20 mouse cellular contexts compared by ENCODE assay signal in the genomic region with DNA sequence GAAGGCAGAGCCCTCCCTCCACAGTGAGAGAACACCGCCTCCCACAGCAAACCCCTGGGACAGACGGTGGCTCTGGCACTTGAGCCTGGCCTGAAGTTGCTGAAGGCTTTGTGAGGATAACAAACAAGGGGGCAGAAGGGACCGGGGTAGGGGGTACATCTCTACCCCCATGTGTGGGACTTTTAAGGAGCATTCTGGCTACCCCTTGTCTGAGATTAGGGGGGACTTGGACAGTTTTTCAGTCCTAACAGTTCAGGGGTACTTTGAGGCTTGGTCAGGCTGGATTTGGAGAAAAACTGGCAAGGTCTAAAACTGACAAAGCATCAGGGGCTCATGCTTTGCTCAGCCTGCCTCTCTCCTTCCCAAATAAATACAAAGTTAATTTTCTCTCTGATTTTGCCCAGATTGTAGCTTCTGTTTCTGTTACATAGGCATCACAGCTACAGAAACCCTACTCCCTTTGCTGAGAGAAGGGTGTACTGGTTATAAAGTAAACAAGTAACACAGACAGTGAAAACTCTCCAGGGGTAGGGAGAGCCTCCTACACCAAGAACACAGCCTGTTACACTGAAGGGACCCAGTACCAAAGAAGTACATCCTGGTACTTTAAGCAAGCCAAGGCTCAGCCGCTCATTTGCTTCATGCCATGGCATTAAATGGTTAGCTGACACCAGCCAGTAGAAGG. TPM values are rescaled to one million over a fixed set of nuclear protein-coding genes. Genes with fewer than 3 reads are reported as not detected.
DNase-seq lines count a peak whose midpoint lies in the region; ATAC-seq and TF ChIP-seq lines count a peak whose summit lies in the region.
"Had no signal": no experiment of that assay in that cellular context is flagged by ENCODE, and none has a peak within 500 bp of the region (broad histone marks: within the 10 kb centered on the region; RNA-seq: fewer than 3 reads in every experiment).

No protein-coding gene starts in this region.

- DNase-seq in forebrain, embryonic 10.5 days (ENCODE audit: extremely low spot score, low spot score): no peak
- DNase-seq in layer of hippocampus, adult 2 months (ENCODE audit: low spot score in 2 of 2): no peak
- DNase-seq in layer of hippocampus, adult 8-10 months (ENCODE audit: low spot score in 2 of 2): no peak
- no peak for DNase-seq in layer of hippocampus, postnatal 10 days (ENCODE audit: low spot score in 2 of 2)
- DNase-seq: adrenal gland, adult 2 months; cerebellum, postnatal 14 days; embryo, embryonic 11 days; gastrocnemius, postnatal 25 days; kidney, adult 9 months; kidney, postnatal 36 days; layer of hippocampus, postnatal 36 days; liver, postnatal 0 days; retina, postnatal 1 day; thymus, adult 2 months had no signal

- 0 out of 2 replicates have a peak overlapping the region, but pooled peaks have one; percentile 12 for H3K9ac ChIP-seq in forebrain, embryonic 12.5 days
- 0 out of 2 replicates have a peak overlapping the region, but pooled peaks have one; percentile 29 for H3K9ac ChIP-seq in midbrain, embryonic 12.5 days (replicated peaks)
- H3K9ac ChIP-seq in midbrain, embryonic 13.5 days (replicated peaks): no peak overlapping the region
- no peak overlapping the region for H3K9ac ChIP-seq in limb, embryonic 15.5 days
- H3K9ac ChIP-seq: heart, embryonic 12.5 days; liver, postnatal 0 days had no signal

- no peak overlapping the region for H3K4me3 ChIP-seq in forebrain, embryonic 12.5 days (replicated peaks)
- no peak overlapping the region for H3K4me3 ChIP-seq in forebrain, embryonic 10.5 days
- no peak overlapping the region for H3K4me3 ChIP-seq in layer of hippocampus, adult 2 months
- H3K4me3 ChIP-seq in midbrain, embryonic 12.5 days: no peak overlapping the region
- H3K4me3 ChIP-seq in midbrain, embryonic 13.5 days (replicated peaks): no peak overlapping the region
- H3K4me3 ChIP-seq in limb, embryonic 15.5 days: no peak overlapping the region
- H3K4me3 ChIP-seq: heart, embryonic 12.5 days had no signal

- no peak for ATAC-seq in forebrain, embryonic 12.5 days (ENCODE audit: low FRiP score)
- ATAC-seq in midbrain, embryonic 12.5 days (ENCODE audit: low FRiP score, low read depth): no peak
- ATAC-seq in midbrain, embryonic 13.5 days: no peak
- no peak for ATAC-seq in limb, embryonic 15.5 days (ENCODE audit: insufficient number of reproducible peaks, low FRiP score, low TSS enrichment, low read depth)
- ATAC-seq: liver, postnatal 0 days had no signal

- no peaks in the 10 kb centered on the region for H3K27me3 ChIP-seq in forebrain, embryonic 12.5 days
- no peaks in the 10 kb centered on the region for H3K27me3 ChIP-seq in forebrain, embryonic 10.5 days (ENCODE audit: poor library complexity, severe bottlenecking)
- no peaks in the 10 kb centered on the region for H3K27me3 ChIP-seq in midbrain, embryonic 12.5 days
- no peaks in the 10 kb centered on the region for H3K27me3 ChIP-seq in midbrain, embryonic 13.5 days
- no peaks in the 10 kb centered on the region for H3K27me3 ChIP-seq in limb, embryonic 15.5 days
- H3K27me3 ChIP-seq: heart, embryonic 12.5 days had no signal

- no peaks in the 10 kb centered on the region for H3K9me3 ChIP-seq in forebrain, embryonic 12.5 days
- H3K9me3 ChIP-seq in forebrain, embryonic 10.5 days: no peaks in the 10 kb centered on the region
- H3K9me3 ChIP-seq in midbrain, embryonic 12.5 days: no peaks in the 10 kb centered on the region
- H3K9me3 ChIP-seq in midbrain, embryonic 13.5 days: no peaks in the 10 kb centered on the region
- no peaks in the 10 kb centered on the region for H3K9me3 ChIP-seq in limb, embryonic 15.5 days
- H3K9me3 ChIP-seq: heart, embryonic 12.5 days had no signal

- H3K4me1 ChIP-seq in forebrain, embryonic 12.5 days: peaks cover 47% of the 10 kb centered on the region
- H3K4me1 ChIP-seq in forebrain, embryonic 10.5 days: peaks cover 52% of the 10 kb centered on the region
- H3K4me1 ChIP-seq in midbrain, embryonic 12.5 days: peaks cover 42% of the 10 kb centered on the region
- H3K4me1 ChIP-seq in midbrain, embryonic 13.5 days (replicated peaks): peaks cover 50% of the 10 kb centered on the region
- H3K4me1 ChIP-seq in limb, embryonic 15.5 days: peaks cover 45% of the 10 kb centered on the region

- H3K27ac ChIP-seq in forebrain, embryonic 12.5 days: no peak overlapping the region
- H3K27ac ChIP-seq in forebrain, embryonic 10.5 days: no peak overlapping the region
- H3K27ac ChIP-seq in layer of hippocampus, adult 2 months: peak overlapping the region; percentile 43; the same call in 1 of the 2 replicates
- no peak overlapping the region for H3K27ac ChIP-seq in midbrain, embryonic 12.5 days (replicated peaks)
- no peak overlapping the region for H3K27ac ChIP-seq in midbrain, embryonic 13.5 days
- H3K27ac ChIP-seq in limb, embryonic 15.5 days: 0 out of 2 replicates have a peak overlapping the region, but pooled peaks have one; percentile 33
- H3K27ac ChIP-seq: macrophage had no signal

- H3K4me2 ChIP-seq in forebrain, embryonic 12.5 days: no peak overlapping the region
- H3K4me2 ChIP-seq in midbrain, embryonic 12.5 days (replicated peaks): no peak overlapping the region
- H3K4me2 ChIP-seq in midbrain, embryonic 13.5 days (replicated peaks): no peak overlapping the region
- H3K4me2 ChIP-seq in limb, embryonic 15.5 days: no peak overlapping the region
- H3K4me2 ChIP-seq: heart, embryonic 12.5 days had no signal

- WGBS in forebrain, embryonic 12.5 days: 60% methylated on average over 4 of the region's 4 CpGs
- 72% methylated on average over 4 of the region's 4 CpGs for WGBS in forebrain, embryonic 10.5 days
- WGBS in midbrain, embryonic 12.5 days: 68% methylated on average over 4 of the region's 4 CpGs
- WGBS in midbrain, embryonic 13.5 days: 57% methylated on average over 4 of the region's 4 CpGs
- 58% methylated on average over 4 of the region's 4 CpGs for WGBS in limb, embryonic 15.5 days

- no peak for TF ChIP-seq CTCF in layer of hippocampus, adult 2 months (conservative IDR thresholded peaks at IDR 0.05)

- H3K36me3 ChIP-seq in forebrain, embryonic 12.5 days (replicated peaks): peaks cover 85% of the 10 kb centered on the region
- H3K36me3 ChIP-seq in forebrain, embryonic 10.5 days (replicated peaks): peaks cover 97% of the 10 kb centered on the region
- H3K36me3 ChIP-seq in midbrain, embryonic 12.5 days: peaks cover 83% of the 10 kb centered on the region
- H3K36me3 ChIP-seq in midbrain, embryonic 13.5 days: peaks cover 77% of the 10 kb centered on the region
- peaks cover 61% of the 10 kb centered on the region for H3K36me3 ChIP-seq in limb, embryonic 15.5 days

RNA-seq across cellular contexts. Expression of a gene that starts 6.0 kb away (rescaled TPM):
- 28.1 and 31.1 TPM in 2 replicates for polyA plus RNA-seq in forebrain, embryonic 12.5 days (2016; fragmentation: Nextera tagmentation; extraction: Ambion mirVana)
- polyA plus RNA-seq in forebrain, embryonic 10.5 days (2016; fragmentation: Nextera tagmentation; extraction: Ambion mirVana): 12.3 and 12.9 TPM in 2 replicates
- 10 to 100 TPM; 45.8 to 55.1 TPM for total RNA-seq in layer of hippocampus, adult 2 months (2021)
- total RNA-seq in layer of hippocampus, adult 8-10 months (2022): 10 to 100 TPM; 47.6 to 54.0 (median 48.4) TPM
- polyA plus RNA-seq in midbrain, embryonic 12.5 days (2016; fragmentation: Nextera tagmentation; extraction: Ambion mirVana): 33.4 and 39.2 TPM in 2 replicates
- polyA plus RNA-seq in midbrain, embryonic 13.5 days (2015; fragmentation: Nextera tagmentation; extraction: Ambion mirVana): 15.9 and 18.9 TPM in 2 replicates
- polyA plus RNA-seq in limb, embryonic 15.5 days (2015; fragmentation: Nextera tagmentation; extraction: Ambion mirVana): 6.9 and 9.1 TPM in 2 replicates
- total RNA-seq in layer of hippocampus, postnatal 10 days (2021): 10 to 100 TPM; 58.3 to 61.2 TPM

RNA-seq across cellular contexts. Expression of a gene that starts 10.6 kb away (rescaled TPM):
- 216 and 222 TPM in 2 replicates for polyA plus RNA-seq in forebrain, embryonic 12.5 days (2016; fragmentation: Nextera tagmentation; extraction: Ambion mirVana)
- polyA plus RNA-seq in forebrain, embryonic 10.5 days (2016; fragmentation: Nextera tagmentation; extraction: Ambion mirVana): 249 and 277 TPM in 2 replicates
- total RNA-seq in layer of hippocampus, adult 2 months (2021): 100 to 1,000 TPM; 121 to 126 TPM
- 100 to 1,000 TPM in 2 of 4 experiments, 10 to 100 TPM in 2; 86.3 to 179 (median 133) TPM for total RNA-seq in layer of hippocampus, adult 8-10 months (2022)
- polyA plus RNA-seq in midbrain, embryonic 12.5 days (2016; fragmentation: Nextera tagmentation; extraction: Ambion mirVana): 194 and 217 TPM in 2 replicates
- 179 and 192 TPM in 2 replicates for polyA plus RNA-seq in midbrain, embryonic 13.5 days (2015; fragmentation: Nextera tagmentation; extraction: Ambion mirVana)
- 311 and 319 TPM in 2 replicates for polyA plus RNA-seq in limb, embryonic 15.5 days (2015; fragmentation: Nextera tagmentation; extraction: Ambion mirVana)
- 100 to 1,000 TPM; 101 to 116 TPM for total RNA-seq in layer of hippocampus, postnatal 10 days (2021)

RNA-seq across cellular contexts. Expression of a gene that starts 59.5 kb away (rescaled TPM):
- 28.6 and 39.8 TPM in 2 replicates for polyA plus RNA-seq in forebrain, embryonic 12.5 days (2016; fragmentation: Nextera tagmentation; extraction: Ambion mirVana)
- 33.4 and 37.1 TPM in 2 replicates for polyA plus RNA-seq in forebrain, embryonic 10.5 days (2016; fragmentation: Nextera tagmentation; extraction: Ambion mirVana)
- total RNA-seq in layer of hippocampus, adult 2 months (2021): 10 to 100 TPM; 30.4 to 33.9 TPM
- total RNA-seq in layer of hippocampus, adult 8-10 months (2022): 10 to 100 TPM; 30.4 to 35.2 (median 32.7) TPM
- polyA plus RNA-seq in midbrain, embryonic 12.5 days (2016; fragmentation: Nextera tagmentation; extraction: Ambion mirVana): 26.8 and 35.3 TPM in 2 replicates
- 19.7 and 22.0 TPM in 2 replicates for polyA plus RNA-seq in midbrain, embryonic 13.5 days (2015; fragmentation: Nextera tagmentation; extraction: Ambion mirVana)
- polyA plus RNA-seq in limb, embryonic 15.5 days (2015; fragmentation: Nextera tagmentation; extraction: Ambion mirVana): 16.5 and 20.9 TPM in 2 replicates
- 10 to 100 TPM; 24.4 to 28.8 TPM for total RNA-seq in layer of hippocampus, postnatal 10 days (2021)

Comparison
In these comparisons a context has a peak if more than half of its experiments do, and no peak if none do; other contexts are left out.
1. H3K9ac ChIP-seq: peak in forebrain, embryonic 12.5 days (single experiment) and midbrain, embryonic 12.5 days (single experiment); none in midbrain, embryonic 13.5 days (single experiment) and limb, embryonic 15.5 days (single experiment).
2. H3K27ac ChIP-seq: peak in layer of hippocampus, adult 2 months (single experiment) and limb, embryonic 15.5 days (single experiment); none in forebrain, embryonic 12.5 days (single experiment), forebrain, embryonic 10.5 days (single experiment), midbrain, embryonic 12.5 days (single experiment) and midbrain, embryonic 13.5 days (single experiment).